10 mouse cellular contexts compared by ENCODE assay signal in the genomic region with DNA sequence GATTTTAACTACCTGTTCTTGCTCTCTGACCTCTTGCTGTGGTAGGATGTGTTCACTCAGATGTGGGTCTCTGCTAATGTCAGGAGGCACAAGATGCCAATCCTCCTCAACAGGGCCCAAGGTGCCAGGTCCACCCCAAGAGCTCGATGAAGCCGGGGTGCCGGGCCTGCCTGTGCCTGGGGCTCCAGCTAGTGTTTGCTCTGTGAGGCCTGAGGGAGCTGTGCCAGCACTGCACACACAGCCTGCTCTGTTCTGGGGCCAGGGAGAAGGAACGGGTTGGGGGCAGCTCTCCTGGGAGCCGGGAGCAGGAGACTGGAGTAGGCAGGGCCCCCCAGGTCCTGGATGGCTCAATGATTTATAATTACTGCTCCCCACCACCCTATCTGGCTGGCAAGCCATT. TPM values are rescaled to one million over a fixed set of nuclear protein-coding genes. Genes with fewer than 3 reads are reported as not detected.
DNase-seq lines count a peak whose midpoint lies in the region; ATAC-seq lines count a peak whose summit lies in the region.
"Had no signal": no experiment of that assay in that cellular context is flagged by ENCODE, and none has a peak within 500 bp of the region (broad histone marks: within the 10 kb centered on the region; RNA-seq: fewer than 3 reads in every experiment).

No protein-coding gene starts in this region.

- WGBS in intestine, embryonic 15.5 days: 45% methylated on average over 5 of the region's 5 CpGs
- 73% methylated on average over 5 of the region's 5 CpGs for WGBS in neural tube, embryonic 12.5 days

- peak; percentile 35 for DNase-seq in gastrocnemius, postnatal 25 days
- no peak for DNase-seq in gastrocnemius, postnatal 10 days
- DNase-seq in 3134 (ENCODE audit: extremely low read depth, insufficient read length, low spot score) (peak; percentile 39), MN1 (ENCODE audit: low spot score) (no peak)
- peak; percentile 52 to 62 for DNase-seq in cerebellum, postnatal 36 days
- DNase-seq in B cell, adult 2 months: no peak

- peaks cover 14% of the 10 kb centered on the region; the same call in 1 of the 2 replicates for H3K27me3 ChIP-seq in intestine, embryonic 15.5 days (replicated peaks)
- H3K27me3 ChIP-seq in neural tube, embryonic 12.5 days (replicated peaks): peaks cover 16% of the 10 kb centered on the region
- H3K27me3 ChIP-seq: Patski had no signal

- peak overlapping the region; percentile 65 for H3K9ac ChIP-seq in intestine, embryonic 15.5 days
- peak overlapping the region; percentile 67 for H3K9ac ChIP-seq in neural tube, embryonic 12.5 days

- H3K36me3 ChIP-seq in intestine, embryonic 15.5 days: no peaks in the 10 kb centered on the region
- H3K36me3 ChIP-seq in neural tube, embryonic 12.5 days: no peaks in the 10 kb centered on the region

- peak overlapping the region; percentile 76 for H3K4me3 ChIP-seq in intestine, embryonic 15.5 days (replicated peaks)
- H3K4me3 ChIP-seq in neural tube, embryonic 12.5 days: peak overlapping the region; percentile 56; the same call in 1 of the 2 replicates

- no peaks in the 10 kb centered on the region for H3K9me3 ChIP-seq in intestine, embryonic 15.5 days
- H3K9me3 ChIP-seq in neural tube, embryonic 12.5 days: no peaks in the 10 kb centered on the region

- ATAC-seq in intestine, embryonic 15.5 days: peak; percentile 11; the same call in 1 of the 2 replicates
- ATAC-seq in neural tube, embryonic 12.5 days (ENCODE audit: low FRiP score, low read depth): no peak

- 0 out of 2 replicates have a peak overlapping the region, but pooled peaks have one; percentile 23 for H3K27ac ChIP-seq in intestine, embryonic 15.5 days
- no peak overlapping the region for H3K27ac ChIP-seq in neural tube, embryonic 12.5 days

- peak overlapping the region; percentile 97 for H3K4me2 ChIP-seq in intestine, embryonic 15.5 days (replicated peaks)
- H3K4me2 ChIP-seq in neural tube, embryonic 12.5 days (replicated peaks): peak overlapping the region; percentile 100

- H3K4me1 ChIP-seq in intestine, embryonic 15.5 days (replicated peaks): peaks cover 24% of the 10 kb centered on the region
- H3K4me1 ChIP-seq in neural tube, embryonic 12.5 days: peaks cover 35% of the 10 kb centered on the region

RNA-seq across cellular contexts. Expression of gene Pacsin3, which starts 2.3 kb away (rescaled TPM):
- total RNA-seq in gastrocnemius, postnatal 25 days (2021): 100 to 1,000 TPM; 265 to 364 TPM
- 100 to 1,000 TPM; 288 to 337 TPM for total RNA-seq in gastrocnemius, postnatal 10 days (2021)
- 21.3 and 22.3 TPM in 2 replicates for polyA plus RNA-seq in intestine, embryonic 15.5 days (2015; fragmentation: Nextera tagmentation; extraction: Ambion mirVana)
- 20.8 and 22.1 TPM in 2 replicates for polyA plus RNA-seq in neural tube, embryonic 12.5 days (2016; fragmentation: Nextera tagmentation; extraction: Ambion mirVana)

RNA-seq across cellular contexts. Expression of gene Arfgap2, which starts 6.7 kb away (rescaled TPM):
- 100 to 1,000 TPM; 100 to 119 TPM for total RNA-seq in gastrocnemius, postnatal 25 days (2021)
- total RNA-seq in gastrocnemius, postnatal 10 days (2021): 10 to 100 TPM; 77.1 to 84.3 TPM
- 72.0 and 75.6 TPM in 2 replicates for polyA plus RNA-seq in intestine, embryonic 15.5 days (2015; fragmentation: Nextera tagmentation; extraction: Ambion mirVana)
- 79.6 and 81.0 TPM in 2 replicates for polyA plus RNA-seq in neural tube, embryonic 12.5 days (2016; fragmentation: Nextera tagmentation; extraction: Ambion mirVana)

RNA-seq across cellular contexts. Expression of gene Ddb2, which starts 21.3 kb away (rescaled TPM):
- 1 to 10 TPM; 2.2 to 2.6 TPM for total RNA-seq in gastrocnemius, postnatal 25 days (2021)
- total RNA-seq in gastrocnemius, postnatal 10 days (2021): 1 to 10 TPM; 4.2 to 7.6 TPM
- polyA plus RNA-seq in intestine, embryonic 15.5 days (2015; fragmentation: Nextera tagmentation; extraction: Ambion mirVana): 14.8 and 17.4 TPM in 2 replicates
- polyA plus RNA-seq in neural tube, embryonic 12.5 days (2016; fragmentation: Nextera tagmentation; extraction: Ambion mirVana): 7.5 and 9.3 TPM in 2 replicates

RNA-seq across cellular contexts. Expression of gene Acp2, which starts 55.4 kb away (rescaled TPM):
- total RNA-seq in gastrocnemius, postnatal 25 days (2021): 10 to 100 TPM; 11.7 to 12.6 TPM
- total RNA-seq in gastrocnemius, postnatal 10 days (2021): 10 to 100 TPM; 13.0 to 17.4 TPM
- polyA plus RNA-seq in intestine, embryonic 15.5 days (2015; fragmentation: Nextera tagmentation; extraction: Ambion mirVana): 20.4 and 20.9 TPM in 2 replicates
- 35.3 and 39.8 TPM in 2 replicates for polyA plus RNA-seq in neural tube, embryonic 12.5 days (2016; fragmentation: Nextera tagmentation; extraction: Ambion mirVana)

RNA-seq across cellular contexts. Expression of gene Nr1h3, which starts 55.4 kb away (rescaled TPM):
- total RNA-seq in gastrocnemius, postnatal 25 days (2021): 10 to 100 TPM; 15.6 to 16.7 TPM
- 1 to 10 TPM; 3.7 to 4.0 TPM for total RNA-seq in gastrocnemius, postnatal 10 days (2021)
- 12.8 and 14.3 TPM in 2 replicates for polyA plus RNA-seq in intestine, embryonic 15.5 days (2015; fragmentation: Nextera tagmentation; extraction: Ambion mirVana)
- 1.0 and 1.7 TPM in 2 replicates for polyA plus RNA-seq in neural tube, embryonic 12.5 days (2016; fragmentation: Nextera tagmentation; extraction: Ambion mirVana)
- total RNA-seq: hematopoietic stem cell, adult 5-6 weeks had no signal

Comparison
In these comparisons a context has a peak if more than half of its experiments do, and no peak if none do; other contexts are left out.
1. DNase-seq: peak in gastrocnemius, postnatal 25 days (single experiment), 3134 (single experiment) and cerebellum, postnatal 36 days (2 of 2); none in gastrocnemius, postnatal 10 days (single experiment), MN1 (single experiment) and B cell, adult 2 months (0 of 2).